Mouse (Mus musculus) stomach, postnatal 0 days (tissue): ENCODE results near the gene Mat2a. TPM values are rescaled to one million over a fixed set of nuclear protein-coding genes. Genes with fewer than 3 reads are reported as not detected.
"Not testable (repeated sequence)": the region's sequence is repeated elsewhere in the genome, so short reads cannot be mapped to it uniquely, and the experiment has no call there.

Experiments
- ATAC-seq: fragments of 200-750 bp; cut with Nextera tagmentation; 2 replicates; pipeline ENCODE4 v1.8.0; 2017; ENCODE audit not compliant: low FRiP score, low TSS enrichment
- DNase-seq: peaks from one replicate; pipeline ENCODE4 v3.0.0-alpha.2; 2016; ENCODE audit warnings: low spot score
- H3K27ac ChIP-seq: fragments of 300-500 bp; sonication (generic); replicated peaks from 2 replicates; pipeline ENCODE4 v1.5.1; 2014; ENCODE audit warnings: mild to moderate bottlenecking, control low read depth
- H3K27me3 ChIP-seq: fragments of 300-500 bp; sonication (generic); 2 replicates; pipeline ENCODE4 v1.6.1; 2014; ENCODE audit warnings: low read length; ENCODE audit not compliant: control insufficient read depth, insufficient read depth
- H3K36me3 ChIP-seq: fragments of 300-500 bp; sonication (generic); 2 replicates; pipeline ENCODE4 v1.6.1; 2014; ENCODE audit warnings: low read length, mixed read lengths; ENCODE audit not compliant: control insufficient read depth, insufficient read depth
- H3K4me1 ChIP-seq: fragments of 300-500 bp; sonication (generic); replicated peaks from 2 replicates; pipeline ENCODE4 v1.6.1; 2014; ENCODE audit warnings: antibody characterized with exemption; ENCODE audit not compliant: control insufficient read depth, insufficient read depth
- H3K4me2 ChIP-seq: fragments of 300-500 bp; sonication (generic); replicated peaks from 2 replicates; pipeline ENCODE4 v1.6.1; 2014; ENCODE audit warnings: low read depth, mild to moderate bottlenecking, control low read depth, moderate library complexity
- H3K4me3 ChIP-seq: fragments of 300-500 bp; sonication (generic); 2 replicates; pipeline ENCODE4 v1.5.1; 2014; ENCODE audit warnings: low read depth, low read length, control low read depth
- H3K9ac ChIP-seq: fragments of 300-500 bp; sonication (generic); 2 replicates; pipeline ENCODE4 v1.6.1; 2014; ENCODE audit warnings: mild to moderate bottlenecking, low read length, control low read depth, mixed read lengths
- H3K9me3 ChIP-seq: fragments of 300-500 bp; sonication (generic); 2 replicates; pipeline ENCODE4 v1.6.1; 2016; ENCODE audit warnings: low read length; ENCODE audit not compliant: control insufficient read depth
- CTCF ChIP-seq: IDR thresholded peaks from 2 replicates; pipeline ENCODE4 v1.5.1; 2016; ENCODE audit warnings: antibody characterized with exemption, low read depth, mild to moderate bottlenecking, moderate library complexity
- EP300 ChIP-seq: optimal IDR thresholded peaks from 2 replicates; pipeline ENCODE3; 2016; ENCODE audit warnings: antibody characterized with exemption
- WGBS: fragments of 180-500 bp; shearing (Covaris S2); extraction: QIAGEN DNeasy Blood & Tissue Kit; methylation state at CpG from one replicate; pipeline ENCODE4 v1.1.7; 2014; 5-methylcytosine and 5-hydroxymethylcytosine counted together
- polyA plus RNA-seq: library from polyadenylated mRNA; unstranded; fragments of >200 nt; fragmentation: Nextera tagmentation; extraction: Ambion mirVana; gene quantifications from 2 replicates; pipeline ENCODE4 v1.2.1, GENCODE M21; 2015

Mat2a gene
- polyA plus RNA-seq, 1 experiment from 2014 or later = 143 TPM

DNA sequence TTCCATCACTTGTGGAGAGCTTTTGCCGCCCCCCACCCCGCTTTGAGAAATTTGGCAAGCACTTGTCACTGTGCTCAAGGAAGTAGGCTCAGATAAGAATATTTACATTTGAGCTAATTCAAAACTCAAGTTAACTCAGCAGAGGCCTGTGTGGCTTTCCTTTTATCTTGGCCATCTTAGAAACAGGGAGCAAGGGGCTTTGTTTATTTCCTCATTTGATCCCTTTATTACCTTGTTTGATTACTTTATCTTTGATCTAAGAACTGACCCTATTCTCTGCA, 41.0 kb upstream of the Mat2a start:
- H3K9me3 ChIP-seq = no peaks in the 10 kb centered on the region
- no peaks in the 10 kb centered on the region for H3K36me3 ChIP-seq
- no peak for DNase-seq
- no peak overlapping the region for H3K27ac ChIP-seq
- no peaks in the 10 kb centered on the region for H3K27me3 ChIP-seq
- H3K4me3 ChIP-seq = no peak overlapping the region
- no peak for ATAC-seq
- no peak overlapping the region for H3K4me2 ChIP-seq
- H3K9ac ChIP-seq = no peak overlapping the region
- no peaks in the 10 kb centered on the region for H3K4me1 ChIP-seq
- WGBS = 71% methylated on average over 2 of the region's 2 CpGs
- TF ChIP-seq CTCF = no peak
- TF ChIP-seq EP300 = no peak

DNA sequence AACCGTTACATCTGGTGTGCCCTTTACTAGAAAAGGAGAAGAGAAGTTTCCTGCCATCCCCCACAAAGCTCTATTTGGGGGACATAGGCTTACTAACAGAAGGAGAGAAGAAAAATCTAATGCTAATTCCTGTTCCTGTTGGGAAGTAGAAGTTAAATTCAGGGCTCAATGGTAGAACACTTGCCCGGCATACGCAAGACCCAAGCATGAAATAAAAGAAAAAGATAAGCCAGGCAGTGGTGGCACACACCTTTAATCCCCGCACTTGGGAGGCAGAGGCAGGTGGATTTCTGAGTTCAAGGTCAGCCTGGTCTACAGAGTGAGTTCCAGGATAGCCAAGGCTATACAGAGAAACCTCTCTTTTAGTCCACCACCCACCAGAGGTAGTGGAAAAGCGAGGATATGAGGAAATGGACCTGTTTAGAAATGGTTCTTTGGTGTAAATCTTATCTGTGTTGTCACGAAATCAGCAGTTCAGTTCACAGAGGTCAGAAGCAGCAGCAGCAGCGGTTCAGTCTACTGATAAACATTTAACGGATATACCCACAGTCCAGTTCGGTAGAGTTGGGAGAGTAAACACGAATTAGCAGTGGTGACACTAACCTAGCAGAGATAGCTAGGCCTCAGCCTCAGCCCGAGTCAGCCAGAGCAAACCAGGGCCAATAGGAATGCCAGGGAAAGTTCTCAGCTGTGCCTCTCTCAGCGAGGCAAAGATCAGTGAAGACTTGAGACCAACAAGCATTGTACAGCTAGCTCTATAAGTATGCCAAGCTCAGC, 40.5 kb upstream of the Mat2a start:
- ATAC-seq (no peak), DNase-seq (no peak)
- H3K9ac ChIP-seq = no peak overlapping the region
- H3K27me3 ChIP-seq = no peaks in the 10 kb centered on the region
- H3K9me3 ChIP-seq = no peaks in the 10 kb centered on the region
- WGBS = 78% methylated on average over 12 of the region's 12 CpGs
- TF ChIP-seq EP300 (no peak), CTCF (no peak)
- H3K4me2 ChIP-seq = no peak overlapping the region
- H3K27ac ChIP-seq = no peak overlapping the region
- no peaks in the 10 kb centered on the region for H3K4me1 ChIP-seq
- H3K36me3 ChIP-seq = no peaks in the 10 kb centered on the region
- no peak overlapping the region for H3K4me3 ChIP-seq

DNA sequence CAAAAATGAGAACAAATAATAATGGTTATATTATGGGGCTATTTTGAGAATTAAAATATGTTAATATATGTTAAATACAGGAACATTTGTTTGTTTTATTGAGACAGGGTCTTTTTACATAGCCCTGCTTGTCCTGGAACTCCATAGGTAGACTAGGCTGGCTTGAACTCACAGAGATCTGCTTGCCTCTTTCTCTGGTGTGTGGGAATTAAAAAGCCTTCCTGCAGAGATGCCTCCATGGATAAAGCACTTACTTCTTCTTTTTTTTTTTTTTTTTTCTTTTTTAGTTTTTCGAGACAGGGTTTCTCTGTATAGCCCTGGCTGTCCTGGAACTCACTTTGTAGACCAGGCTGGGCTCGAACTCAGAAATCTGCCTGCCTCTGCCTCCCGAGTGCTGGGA, 39.3 kb upstream of the Mat2a start:
- WGBS = 84% methylated on average over 3 of the region's 3 CpGs
- not testable (repeated sequence) for H3K27me3 ChIP-seq, H3K4me2 ChIP-seq, H3K36me3 ChIP-seq, H3K9ac ChIP-seq, H3K9me3 ChIP-seq, DNase-seq, H3K4me1 ChIP-seq, ATAC-seq, H3K27ac ChIP-seq, H3K4me3 ChIP-seq

DNA sequence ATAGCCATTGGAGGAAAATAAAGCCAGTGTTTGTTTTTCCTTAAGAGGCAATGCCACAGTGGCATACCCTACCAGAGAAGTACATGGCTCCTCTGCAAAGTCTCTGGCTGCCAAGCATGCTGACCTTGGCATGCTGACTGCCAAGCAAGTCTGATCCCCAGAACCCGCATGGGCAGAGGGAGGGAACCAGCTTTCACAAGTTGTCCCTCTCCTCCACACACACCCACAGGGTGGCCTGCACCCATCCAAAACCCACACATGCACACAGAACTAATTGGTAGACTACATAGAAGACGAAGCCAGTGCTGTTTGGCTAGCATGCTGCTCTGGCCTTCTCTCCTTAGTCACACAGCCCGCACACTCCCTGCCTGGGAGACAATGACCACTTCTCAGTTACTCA, 38.3 kb upstream of the Mat2a start:
- Histone ChIP-seq H3K4me3 (no peak overlapping the region), H3K9ac (no peak overlapping the region), H3K27me3 (no peaks in the 10 kb centered on the region), H3K4me2 (no peak overlapping the region), H3K4me1 (no peaks in the 10 kb centered on the region), H3K36me3 (no peaks in the 10 kb centered on the region), H3K9me3 (no peaks in the 10 kb centered on the region), H3K27ac (no peak overlapping the region)
- ATAC-seq = no peak
- no peak for TF ChIP-seq CTCF
- no peak for TF ChIP-seq EP300
- 76% methylated on average over 3 of the region's 3 CpGs for WGBS
- DNase-seq = no peak

DNA sequence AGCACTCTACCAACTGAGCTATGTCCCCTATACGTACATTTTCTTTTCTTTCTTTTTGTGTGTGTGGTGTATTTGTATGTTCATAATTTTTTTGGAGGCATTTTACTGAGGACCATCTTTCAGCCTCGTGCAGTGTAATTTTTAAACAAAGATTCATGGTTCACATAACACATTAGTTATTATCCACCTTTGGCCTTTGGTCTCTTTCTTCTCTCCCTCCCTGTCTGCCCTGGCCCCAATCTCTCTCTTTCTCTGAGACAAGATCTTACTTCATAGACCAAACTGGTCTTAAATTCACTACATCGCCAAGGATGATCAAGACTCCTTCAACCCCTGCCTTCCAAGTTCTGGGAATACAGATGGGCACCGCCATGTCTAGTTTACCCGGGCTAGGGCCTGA, 37.5 kb upstream of the Mat2a start:
- Histone ChIP-seq H3K9me3 (no peaks in the 10 kb centered on the region), H3K4me3 (no peak overlapping the region), H3K9ac (no peak overlapping the region), H3K4me2 (no peak overlapping the region), H3K4me1 (no peaks in the 10 kb centered on the region), H3K27ac (no peak overlapping the region), H3K27me3 (no peaks in the 10 kb centered on the region), H3K36me3 (no peaks in the 10 kb centered on the region)
- no peak for DNase-seq
- 85% methylated on average over 5 of the region's 5 CpGs for WGBS
- no peak for TF ChIP-seq CTCF
- TF ChIP-seq EP300 = no peak
- no peak for ATAC-seq

DNA sequence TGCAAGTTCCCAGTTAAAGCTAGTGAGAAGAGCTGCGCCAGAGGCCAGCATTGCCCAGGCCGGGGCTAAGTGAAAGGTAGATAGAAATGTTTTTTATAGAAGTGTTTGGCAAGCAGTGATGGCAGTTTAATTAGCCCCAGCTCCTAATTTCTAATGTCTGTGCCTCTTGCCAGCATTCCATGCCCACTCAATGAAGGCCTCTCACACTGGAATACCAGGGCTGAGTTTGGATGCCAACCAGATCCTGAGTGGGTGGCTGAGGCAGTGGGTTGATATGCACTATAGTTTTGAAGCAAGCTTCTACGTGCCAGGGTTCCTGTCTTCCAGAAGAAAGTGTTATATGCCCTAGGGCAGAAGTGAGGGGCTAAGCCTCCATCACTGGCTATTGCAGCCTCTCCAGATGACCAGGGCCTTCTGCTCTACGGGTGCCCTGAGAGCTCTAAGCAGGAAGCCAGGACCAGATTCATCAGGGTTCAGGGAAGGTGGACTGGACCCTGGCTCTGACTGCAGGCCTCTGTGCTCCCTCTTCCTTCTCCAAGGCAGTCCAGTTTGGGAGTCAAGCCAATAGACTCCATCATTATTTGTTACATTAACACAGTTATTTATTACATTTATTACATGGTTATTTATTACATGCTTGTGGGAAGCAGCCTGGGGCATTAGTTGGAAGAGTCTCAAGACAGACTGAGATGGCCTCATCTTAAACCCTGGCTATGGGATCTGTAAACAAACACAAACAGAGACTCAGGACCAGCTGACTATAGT, 36.0 kb upstream of the Mat2a start:
- Histone ChIP-seq H3K4me2 (no peak overlapping the region), H3K36me3 (no peaks in the 10 kb centered on the region), H3K4me3 (no peak overlapping the region), H3K9ac (no peak overlapping the region), H3K27me3 (no peaks in the 10 kb centered on the region), H3K9me3 (no peaks in the 10 kb centered on the region), H3K4me1 (no peaks in the 10 kb centered on the region), H3K27ac (no peak overlapping the region)
- DNase-seq = no peak
- no peak for TF ChIP-seq CTCF
- TF ChIP-seq EP300 = no peak
- WGBS = 77% methylated on average over 4 of the region's 4 CpGs
- ATAC-seq = no peak
